Mouse (Mus musculus) urinary bladder, postnatal 36 days (tissue): ENCODE results near the gene Slc7a10.
"Not testable (repeated sequence)": the region's sequence is repeated elsewhere in the genome, so short reads cannot be mapped to it uniquely, and the experiment has no call there.

Experiments
- DNase-seq, 2 experiments: peaks; one replicate each; pipeline ENCODE4 v3.0.0; 2022; ENCODE audit warnings: low spot score in 2 of 2, mixed read lengths in 1 of 2

The Slc7a10 gene

GRCm38 (mm10) chr7:35237935-35238334, 51.8 kb downstream of the Slc7a10 start:
- DNase-seq = not testable (repeated sequence)
